ENCODE assay signal across 11 mouse cellular contexts in the genomic region with DNA sequence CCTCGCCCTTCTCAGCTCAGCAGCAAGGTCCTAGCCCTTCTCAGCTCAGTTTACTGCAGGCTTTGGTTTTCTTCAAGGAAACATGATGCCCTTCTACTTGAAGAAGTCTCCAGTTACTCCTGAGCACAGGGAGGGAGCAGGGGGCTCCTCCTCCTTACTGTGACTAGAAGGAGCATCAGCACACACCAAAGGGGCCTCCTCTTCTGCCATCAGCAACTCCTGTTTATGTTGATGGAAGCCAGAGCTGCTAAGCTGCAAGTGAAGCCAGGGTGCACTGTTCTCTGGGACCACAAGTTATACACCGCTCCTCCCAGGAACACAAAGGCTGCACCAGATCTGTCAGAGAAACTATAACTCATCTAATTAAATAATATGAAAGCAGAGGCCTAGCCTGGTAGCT. TPM values are rescaled to one million over a fixed set of nuclear protein-coding genes. Genes with fewer than 3 reads are reported as not detected.
DNase-seq lines count a peak whose midpoint lies in the region; ATAC-seq and TF ChIP-seq lines count a peak whose summit lies in the region.
"Had no signal": no experiment of that assay in that cellular context is flagged by ENCODE, and none has a peak within 500 bp of the region (broad histone marks: within the 10 kb centered on the region; RNA-seq: fewer than 3 reads in every experiment).

No protein-coding gene starts in this region.

- H3K79me2 ChIP-seq in MEL (ENCODE audit: control insufficient read depth, insufficient read depth, low read length, poor library complexity), result peaks cover 16% of the 10 kb centered on the region

- H3K9me3 ChIP-seq in hindbrain, embryonic 10.5 days, result no peaks in the 10 kb centered on the region
- no peaks in the 10 kb centered on the region for H3K9me3 ChIP-seq in hindbrain, embryonic 16.5 days (ENCODE audit: control insufficient read depth, low read length)
- no peaks in the 10 kb centered on the region for H3K9me3 ChIP-seq in MEL (replicated peaks; ENCODE audit: insufficient read depth, low read length)
- no peaks in the 10 kb centered on the region for H3K9me3 ChIP-seq in limb, embryonic 13.5 days

- 73% methylated on average over 2 of the region's 2 CpGs for WGBS in hindbrain, embryonic 10.5 days
- 81% methylated on average over 2 of the region's 2 CpGs for WGBS in hindbrain, embryonic 16.5 days
- WGBS in limb, embryonic 13.5 days, result 25% methylated on average over 2 of the region's 2 CpGs

- TF ChIP-seq EP300 in MEL (IDR thresholded peaks at IDR 0.05; ENCODE audit: low read depth in 1 of 2, low read length in 2 of 2), result no peak

- H3K4me2 ChIP-seq in hindbrain, embryonic 16.5 days (ENCODE audit: low read length), result no peak overlapping the region
- peak overlapping the region; percentile 43 for H3K4me2 ChIP-seq in limb, embryonic 13.5 days (replicated peaks)

- no peaks in the 10 kb centered on the region for H3K27me3 ChIP-seq in hindbrain, embryonic 10.5 days (ENCODE audit: insufficient read depth, poor library complexity, severe bottlenecking)
- H3K27me3 ChIP-seq in hindbrain, embryonic 16.5 days (replicated peaks; ENCODE audit: control insufficient read depth, insufficient read depth, low read length), result no peaks in the 10 kb centered on the region
- H3K27me3 ChIP-seq in MEL (ENCODE audit: control insufficient read depth in 1 of 2, insufficient read depth in 2 of 2, low read length in 2 of 2), result no peaks in the 10 kb centered on the region
- no peaks in the 10 kb centered on the region for H3K27me3 ChIP-seq in limb, embryonic 13.5 days

- TF ChIP-seq RAD21 in MEL (IDR thresholded peaks at IDR 0.05; ENCODE audit: low read depth, low read length), result no peak

- no peak overlapping the region; the same call in 1 of the 2 replicates for H3K9ac ChIP-seq in hindbrain, embryonic 16.5 days (ENCODE audit: low read depth, low read length)
- H3K9ac ChIP-seq in MEL (ENCODE audit: control insufficient read depth, low read depth, low read length, poor library complexity, severe bottlenecking), result peak overlapping the region; percentile 62
- H3K9ac ChIP-seq in limb, embryonic 13.5 days, result 0 out of 2 replicates have a peak overlapping the region, but pooled peaks have one; percentile 35

- DNase-seq in hindbrain, embryonic 10.5 days (ENCODE audit: low spot score), result no peak
- peak; percentile 73 for DNase-seq in MEL (ENCODE audit: low read depth, low spot score)
- peak; percentile 57 for DNase-seq in embryo, embryonic 11 days
- no peak for DNase-seq in thymus, postnatal 36 days
- no peak for DNase-seq in spleen, adult 12 weeks (ENCODE audit: low spot score)
- no peak for DNase-seq in cerebellum, adult 18-20 months
- DNase-seq: lung, adult 18-20 months; thymus, adult 2 months had no signal

- H3K4me1 ChIP-seq in hindbrain, embryonic 10.5 days (replicated peaks), result peaks cover 49% of the 10 kb centered on the region
- peaks cover 5% of the 10 kb centered on the region for H3K4me1 ChIP-seq in hindbrain, embryonic 16.5 days (ENCODE audit: control insufficient read depth, insufficient read depth, low read depth, low read length)
- H3K4me1 ChIP-seq in MEL (ENCODE audit: control insufficient read depth in 1 of 2, insufficient read depth in 2 of 2, low read length in 2 of 2), result peaks cover 17 to 46% of the 10 kb centered on the region in 2 experiments
- H3K4me1 ChIP-seq in limb, embryonic 13.5 days, result peaks cover 40% of the 10 kb centered on the region

- H3K27ac ChIP-seq in hindbrain, embryonic 10.5 days, result peak overlapping the region; percentile 5; the same call in 1 of the 2 replicates
- no peak overlapping the region for H3K27ac ChIP-seq in hindbrain, embryonic 16.5 days (ENCODE audit: low read depth, low read length)
- H3K27ac ChIP-seq in MEL (ENCODE audit: control insufficient read depth, low read depth, low read length), result peak overlapping the region; percentile 95
- H3K27ac ChIP-seq in limb, embryonic 13.5 days, result peak overlapping the region; percentile 70; the same call in 1 of the 2 replicates

- no peak for TF ChIP-seq POLR2A in MEL (IDR thresholded peaks at IDR 0.05; ENCODE audit: control insufficient read depth in 1 of 2, insufficient read depth in 1 of 2, low read depth in 1 of 2, low read length in 2 of 2, poor library complexity in 1 of 2)

- H3K36me3 ChIP-seq in hindbrain, embryonic 10.5 days, result no peaks in the 10 kb centered on the region
- no peaks in the 10 kb centered on the region for H3K36me3 ChIP-seq in hindbrain, embryonic 16.5 days (ENCODE audit: control insufficient read depth, insufficient read depth, low read length)
- peaks cover 0 to 35% of the 10 kb centered on the region in 2 experiments; a peak in 2 of 4 replicates for H3K36me3 ChIP-seq in MEL (ENCODE audit: control insufficient read depth in 1 of 2, insufficient read depth in 2 of 2, low read length in 2 of 2)
- no peaks in the 10 kb centered on the region for H3K36me3 ChIP-seq in limb, embryonic 13.5 days

- no peak; the same call in 1 of the 2 replicates for ATAC-seq in hindbrain, embryonic 16.5 days
- ATAC-seq in limb, embryonic 13.5 days (ENCODE audit: low FRiP score, low read depth), result 0 out of 2 replicates have a peak, but pooled peaks have one; percentile 28

- H3K4me3 ChIP-seq in hindbrain, embryonic 10.5 days, result no peak overlapping the region
- H3K4me3 ChIP-seq in hindbrain, embryonic 16.5 days (ENCODE audit: low read length), result no peak overlapping the region
- peak overlapping the region; percentile 39 to 57; a peak in 3 of 4 replicates for H3K4me3 ChIP-seq in MEL (ENCODE audit: control insufficient read depth in 1 of 2, insufficient read depth in 1 of 2, low read depth in 2 of 2, low read length in 2 of 2)
- no peak overlapping the region for H3K4me3 ChIP-seq in limb, embryonic 13.5 days
- H3K4me3 ChIP-seq: heart, adult 2 months had no signal

- TF ChIP-seq CTCF in MEL (IDR thresholded peaks at IDR 0.05 in 2 of 3, conservative IDR thresholded peaks at IDR 0.05 in 1 of 3; ENCODE audit: control insufficient read depth in 1 of 3, insufficient read depth in 1 of 3, low read depth in 2 of 3, low read length in 3 of 3, poor library complexity in 1 of 3, severe bottlenecking in 1 of 3), result no peak

TF ChIP-seq in MEL, 35 proteins besides CTCF, POLR2A, EP300 and RAD21:
- TF ChIP-seq UBTF (IDR thresholded peaks at IDR 0.05; ENCODE audit: borderline replicate concordance, insufficient read depth, low read depth, low read length) (no peak), MAFK (IDR thresholded peaks at IDR 0.05; ENCODE audit: borderline replicate concordance, low read depth, low read length) (no peak), POLR2AphosphoS2 (IDR thresholded peaks at IDR 0.05; ENCODE audit: low read length) (no peak), MAX (IDR thresholded peaks at IDR 0.05; ENCODE audit: low read length) (no peak), KAT2A (conservative IDR thresholded peaks at IDR 0.05; ENCODE audit: low read depth, low read length) (no peak), SIN3A (IDR thresholded peaks at IDR 0.05; ENCODE audit: low read length) (no peak), ETS1 (IDR thresholded peaks at IDR 0.05; ENCODE audit: low read depth, low read length) (no peak), CHD1 (IDR thresholded peaks at IDR 0.05; ENCODE audit: low read depth, low read length) (no peak), TBP (IDR thresholded peaks at IDR 0.05; ENCODE audit: low read depth, low read length) (no peak), SMC3 (IDR thresholded peaks at IDR 0.05; ENCODE audit: low read depth, low read length) (no peak), TCF12 (IDR thresholded peaks at IDR 0.05; ENCODE audit: low read depth, low read length) (no peak), ZNF384 (IDR thresholded peaks at IDR 0.05; ENCODE audit: low read depth, low read length) (no peak), MEF2A (IDR thresholded peaks at IDR 0.05; ENCODE audit: extremely low read depth, insufficient replicate concordance, low read depth, low read length, poor library complexity, severe bottlenecking) (no peak), JUND (IDR thresholded peaks at IDR 0.05; ENCODE audit: low read depth, low read length) (no peak)

RNA-seq across cellular contexts. Expression of a gene that starts 34.4 kb away (rescaled TPM):
- 32.4 and 37.8 TPM in 2 replicates for polyA plus RNA-seq in hindbrain, embryonic 10.5 days (2016; fragmentation: Nextera tagmentation; extraction: Ambion mirVana)
- 20.7 and 23.2 TPM in 2 replicates for polyA plus RNA-seq in hindbrain, embryonic 16.5 days (2015; fragmentation: Nextera tagmentation; extraction: Ambion mirVana)
- total RNA-seq in MEL (2012; rRNA removed), result 7.8 and 10.0 TPM in 2 replicates
- 10 to 100 TPM in 1 of 2 experiments, not detected in 1; 11.4 TPM for polyA plus RNA-seq in MEL (2012; ENCODE audit: insufficient read depth in 1 of 2, insufficient read length in 2 of 2, low read depth in 1 of 2, low replicate concordance in 2 of 2, missing spikeins in 1 of 2)
- 53.7 and 54.6 TPM in 2 replicates for polyA plus RNA-seq in limb, embryonic 13.5 days (2015; fragmentation: Nextera tagmentation; extraction: Ambion mirVana)

Comparison
In these comparisons a context has a peak if more than half of its experiments do, and no peak if none do; other contexts are left out.
1. DNase-seq: peak in MEL (single experiment) and embryo, embryonic 11 days (single experiment); none in hindbrain, embryonic 10.5 days (single experiment), thymus, postnatal 36 days (0 of 2), spleen, adult 12 weeks (single experiment) and cerebellum, adult 18-20 months (0 of 2).
2. H3K4me3 ChIP-seq: peak in MEL (2 of 2); none in hindbrain, embryonic 10.5 days (single experiment), hindbrain, embryonic 16.5 days (single experiment) and limb, embryonic 13.5 days (single experiment).